Mouse (Mus musculus) brain, adult 2 months (tissue): ENCODE data around the gene Mrrf.
"Not testable (repeated sequence)": the region's sequence is repeated elsewhere in the genome, so short reads cannot be mapped to it uniquely, and the experiment has no call there.

Source experiments
- DNase-seq: peaks from one replicate; pipeline ENCODE4 v3.0.0; 2011; ENCODE audit warnings: low read depth, low spot score

Mrrf gene

DNA sequence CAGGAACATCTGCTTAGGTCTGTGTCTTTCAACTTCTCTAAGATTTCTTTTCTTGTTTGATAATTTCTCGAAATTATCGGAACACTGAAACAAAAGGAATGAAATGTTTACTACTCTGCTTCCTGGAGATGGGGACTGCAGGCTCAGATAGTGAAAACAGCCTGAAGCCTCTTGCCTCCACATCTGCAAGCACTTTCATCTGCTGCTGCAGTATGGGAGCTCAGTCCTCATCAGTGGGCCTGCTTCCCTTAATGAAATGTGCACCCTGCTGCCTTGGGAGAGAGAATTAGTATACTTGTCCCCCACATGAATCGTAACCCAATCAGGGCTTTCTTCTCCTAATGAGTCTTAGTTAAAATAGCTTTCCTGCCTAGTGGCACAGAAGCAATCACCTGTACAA is 7.1 kb upstream of the Mrrf start:
- DNase-seq: no peak

DNA sequence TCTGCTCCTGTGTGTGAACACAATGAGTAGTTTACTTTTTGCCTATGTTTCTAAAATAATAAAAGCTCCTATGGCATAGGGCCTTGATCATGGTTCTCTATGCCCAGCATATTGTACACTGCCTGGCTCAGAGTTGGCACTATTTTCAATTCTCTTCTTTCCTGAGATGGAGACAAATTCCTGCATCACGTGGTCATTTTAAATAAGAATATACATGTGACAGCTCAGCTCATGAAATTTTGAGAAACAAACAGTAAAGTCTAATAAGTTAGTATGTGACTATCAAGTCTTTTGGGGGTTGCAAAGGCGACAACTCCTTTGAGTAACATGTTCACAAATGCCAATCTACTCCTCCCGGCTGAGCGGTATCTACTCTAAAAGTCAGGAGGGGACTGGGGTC is 302 bp upstream of the Mrrf start:
- peak; percentile 6 for DNase-seq

DNA sequence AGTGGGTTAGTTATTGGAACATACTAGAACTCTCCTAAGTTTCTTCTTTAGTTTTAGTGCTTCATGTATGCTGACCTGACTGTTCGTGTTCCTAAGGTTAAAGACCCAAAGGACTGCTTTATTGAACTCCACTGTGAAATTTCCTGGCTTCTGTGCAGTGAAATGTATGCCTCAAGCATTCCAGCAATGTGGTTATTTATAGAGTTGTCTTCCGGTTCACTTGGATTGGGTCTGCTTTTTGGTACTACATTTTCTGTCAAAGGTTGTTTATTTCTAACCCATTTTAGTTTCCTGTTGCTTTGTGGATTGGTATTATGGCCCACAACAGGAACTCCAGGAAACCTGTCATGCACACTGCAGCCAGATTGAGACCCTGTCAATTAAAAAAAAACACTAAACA is 2.9 kb downstream of the Mrrf start:
- no peak for DNase-seq

DNA sequence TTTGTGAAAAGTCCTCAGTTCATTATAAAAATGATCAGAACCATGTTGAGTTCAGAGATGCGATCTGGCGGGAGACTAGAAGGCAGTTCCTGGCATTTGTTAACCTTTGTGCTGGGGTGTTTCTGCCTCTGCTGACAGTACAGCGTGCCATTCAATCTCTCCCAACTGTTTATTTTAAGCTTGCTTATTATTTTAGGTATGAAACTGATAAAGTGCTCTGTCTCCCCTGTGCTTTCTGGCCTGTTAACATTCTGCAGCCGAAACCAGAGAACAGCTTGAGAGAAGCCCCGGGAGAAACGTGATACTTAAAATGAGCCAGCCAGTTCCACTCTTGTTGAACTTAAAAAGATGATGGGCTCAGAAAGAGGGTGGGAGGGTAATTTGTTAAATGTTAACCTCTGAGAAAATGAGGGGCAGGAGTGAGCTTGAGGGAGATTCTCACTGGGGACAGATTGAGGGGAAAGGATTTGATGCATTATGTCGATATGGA is 12.7 kb downstream of the Mrrf start:
- DNase-seq: no peak

DNA sequence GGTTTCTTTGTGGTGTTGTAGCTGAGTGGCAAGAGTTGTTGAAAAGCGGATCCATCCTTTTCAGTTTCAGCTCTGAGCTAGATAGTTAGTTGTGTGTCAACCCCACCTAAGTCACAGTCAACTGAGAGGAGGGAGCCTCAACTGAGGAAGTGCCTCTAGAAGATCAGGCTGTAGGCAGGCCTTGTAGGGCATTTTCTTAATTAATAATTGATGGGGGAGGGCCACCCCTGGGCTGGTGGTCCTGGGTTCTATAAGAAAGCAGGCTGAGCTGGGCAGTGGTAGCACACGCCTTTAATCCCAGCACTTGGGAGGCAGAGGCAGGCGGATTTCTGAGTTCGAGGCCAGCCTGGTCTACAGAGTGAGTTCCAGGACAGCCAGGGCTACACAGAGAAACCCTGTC is 16.2 kb downstream of the Mrrf start:
- not testable (repeated sequence) for DNase-seq

DNA sequence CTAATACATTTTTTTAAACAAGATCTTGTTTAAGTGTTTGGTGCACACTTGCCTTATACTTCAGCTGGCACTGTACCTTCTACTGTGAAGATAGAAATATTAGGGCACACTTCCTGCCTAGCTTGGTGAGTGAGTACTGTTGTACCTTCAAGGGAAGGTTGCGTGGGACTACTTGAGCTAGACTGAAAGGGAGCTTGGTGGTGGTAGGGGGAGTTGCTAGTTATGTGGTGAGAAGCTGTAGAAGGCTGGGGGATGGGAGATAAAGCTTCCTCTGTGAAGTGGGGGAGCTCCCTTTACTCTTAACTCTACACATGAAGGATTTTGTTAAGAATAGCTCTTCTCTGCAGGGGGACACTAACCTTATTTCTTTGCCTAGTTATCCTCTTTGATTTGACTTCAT is 21.3 kb downstream of the Mrrf start:
- no peak for DNase-seq

DNA sequence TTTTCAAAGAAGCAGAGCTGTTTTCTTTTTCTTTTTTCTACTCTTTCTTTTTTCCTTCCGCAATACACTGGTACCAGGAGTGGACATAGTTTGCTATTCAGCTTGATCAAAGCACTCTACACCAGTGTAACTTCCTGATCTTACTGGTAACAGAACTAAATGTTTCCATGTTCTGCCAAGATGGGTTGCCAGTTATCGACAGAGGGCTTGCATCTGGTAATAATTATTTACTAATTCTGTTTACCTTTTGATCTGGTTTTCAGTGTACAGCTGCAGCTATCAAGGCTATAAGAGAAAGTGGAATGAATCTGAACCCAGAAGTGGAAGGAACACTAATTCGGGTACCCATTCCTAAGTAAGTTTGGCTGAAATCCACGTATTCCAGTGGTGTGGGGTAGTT is 23.1 kb downstream of the Mrrf start:
- no peak for DNase-seq

DNA sequence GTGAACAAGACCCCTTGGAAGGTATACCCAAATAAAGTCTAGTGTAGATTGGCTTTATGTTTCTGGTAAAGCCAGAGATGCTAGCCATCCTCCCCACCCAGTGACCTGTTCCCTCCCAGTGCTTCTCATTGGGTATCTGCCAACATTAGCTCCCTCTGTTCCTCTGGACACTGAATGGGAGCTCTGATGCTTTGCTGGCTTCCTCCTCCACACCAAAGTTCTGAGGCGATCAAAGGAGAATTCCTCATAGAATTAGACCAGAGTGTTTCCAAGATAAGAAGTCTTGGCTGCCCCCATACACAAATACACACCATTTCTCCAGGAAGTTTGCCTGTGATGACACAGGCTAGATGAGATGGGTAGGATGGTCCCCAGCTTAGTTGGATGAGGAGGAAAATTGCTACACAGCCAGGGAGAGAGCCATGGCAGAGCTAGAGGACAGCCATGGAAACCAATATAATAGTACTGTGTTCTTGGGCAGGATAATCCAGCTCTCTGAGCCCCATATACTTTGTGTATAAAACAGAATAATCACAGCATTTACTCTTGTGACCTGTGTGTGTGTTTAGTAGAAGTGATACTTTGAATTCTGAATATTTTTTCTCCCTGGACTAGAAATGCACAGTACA is 31.9 kb downstream of the Mrrf start:
- DNase-seq: no peak

DNA sequence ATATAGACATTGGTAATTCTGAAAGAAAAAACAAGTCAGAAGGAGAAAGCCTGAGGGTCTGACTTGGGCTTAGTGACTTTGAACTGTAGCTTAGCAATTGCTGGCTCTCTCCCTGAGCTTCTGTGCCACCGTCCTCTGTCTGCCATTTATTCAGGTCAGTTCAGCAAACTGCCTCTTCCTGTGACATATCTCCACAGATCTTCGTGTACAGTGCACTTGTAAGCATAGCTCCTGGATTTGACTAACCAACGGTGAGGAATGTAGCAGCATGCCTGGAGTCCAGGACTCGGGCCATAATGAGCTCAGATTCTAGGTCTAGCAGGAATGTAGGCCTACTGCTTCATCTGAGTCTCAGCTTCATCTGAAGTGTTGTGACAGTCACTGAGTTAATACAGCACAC is 33.0 kb downstream of the Mrrf start:
- DNase-seq: peak; percentile 20

DNA sequence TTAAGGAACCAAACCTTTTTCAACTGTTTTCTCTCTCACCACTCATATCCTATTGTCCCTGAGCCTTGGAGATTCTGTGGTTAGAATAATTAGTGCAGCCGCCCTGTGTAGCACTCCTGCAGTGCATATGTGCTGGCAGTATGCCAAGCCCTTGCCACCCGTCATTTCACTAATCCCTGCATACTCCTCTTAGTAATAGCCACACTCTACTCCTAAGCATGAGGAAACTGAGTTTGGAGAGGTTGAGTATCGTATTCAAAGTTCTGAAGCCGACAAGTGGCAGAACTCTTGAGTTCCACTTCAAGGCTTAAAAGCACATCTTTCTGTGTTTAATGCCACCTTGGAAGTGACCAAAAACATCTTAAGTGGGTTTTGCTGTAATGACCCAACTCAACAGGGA is 35.9 kb downstream of the Mrrf start:
- DNase-seq: no peak

DNA sequence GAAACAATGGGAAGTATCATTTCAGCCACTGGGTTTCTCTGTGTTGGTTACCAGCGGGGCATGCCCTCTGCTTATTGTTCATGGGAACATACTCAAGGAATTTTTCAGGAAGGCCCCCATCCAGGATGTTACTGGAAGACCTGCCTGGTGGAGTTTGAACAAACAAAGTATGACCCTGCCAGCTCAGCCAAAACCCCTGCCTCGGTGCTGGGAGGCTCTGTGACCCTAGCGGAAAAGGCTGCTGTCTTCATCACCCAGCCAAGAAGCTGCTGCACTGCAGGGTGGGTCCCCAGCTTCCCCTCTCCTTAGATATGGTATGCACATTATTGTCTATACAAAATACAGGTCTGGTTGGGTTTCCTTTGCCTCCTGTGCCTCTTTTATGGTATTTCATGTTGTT is 36.4 kb downstream of the Mrrf start:
- DNase-seq: no peak

DNA sequence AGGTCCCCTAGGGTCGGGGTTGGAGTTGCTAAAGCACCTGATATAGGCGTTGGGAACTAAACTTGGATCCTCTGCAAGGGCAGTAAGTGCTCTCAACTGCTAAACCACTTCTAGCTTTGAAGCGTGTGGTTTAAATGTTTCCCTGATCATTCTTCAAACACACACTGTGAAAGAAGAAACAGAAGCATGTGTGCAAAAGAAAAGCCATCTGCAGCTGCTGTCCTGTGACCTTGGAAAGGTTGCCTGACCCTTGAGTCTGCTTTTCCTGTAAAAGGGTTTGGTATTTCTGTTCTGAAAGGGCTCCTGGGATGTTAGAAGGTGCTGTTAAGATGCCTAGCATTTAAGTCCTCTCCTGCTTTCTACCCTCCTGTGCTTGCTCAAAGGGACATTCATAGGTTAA is 43.3 kb downstream of the Mrrf start:
- no peak for DNase-seq

DNA sequence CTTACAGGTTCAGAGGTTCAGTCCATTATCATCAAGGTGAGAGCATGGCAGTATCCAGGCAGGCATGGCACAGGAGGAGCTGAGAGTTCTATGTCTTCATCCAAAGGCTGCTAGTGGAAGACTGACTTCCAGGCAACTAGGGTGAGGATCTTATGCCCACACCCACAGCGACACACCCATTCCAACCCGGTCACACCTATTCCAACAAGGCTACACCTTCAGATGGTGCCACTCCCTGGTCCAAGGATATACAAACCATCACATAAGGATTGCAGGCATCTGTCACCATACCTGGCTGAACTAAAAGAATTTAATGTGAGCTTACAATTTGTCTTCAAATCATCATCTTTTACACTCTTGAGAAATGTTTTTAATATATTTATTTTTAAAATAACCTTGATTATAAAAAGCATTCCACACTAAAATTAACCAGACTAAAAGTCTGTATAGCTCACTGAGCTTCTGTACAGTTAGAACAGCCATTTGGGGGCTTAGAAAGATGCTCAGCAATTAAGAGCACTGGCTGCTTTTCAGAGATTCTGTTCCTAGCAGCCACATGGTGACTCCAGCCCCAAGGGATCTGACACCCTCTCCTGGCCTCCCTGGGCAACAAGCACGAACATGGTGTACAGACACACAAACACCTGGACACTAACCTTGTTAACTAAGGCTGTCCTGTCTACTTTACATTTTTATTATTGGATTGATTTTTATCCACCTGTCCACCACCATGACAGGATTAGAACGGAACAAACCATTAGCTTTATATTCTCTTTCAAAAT is 45.6 kb downstream of the Mrrf start:
- DNase-seq: not testable (repeated sequence)

DNA sequence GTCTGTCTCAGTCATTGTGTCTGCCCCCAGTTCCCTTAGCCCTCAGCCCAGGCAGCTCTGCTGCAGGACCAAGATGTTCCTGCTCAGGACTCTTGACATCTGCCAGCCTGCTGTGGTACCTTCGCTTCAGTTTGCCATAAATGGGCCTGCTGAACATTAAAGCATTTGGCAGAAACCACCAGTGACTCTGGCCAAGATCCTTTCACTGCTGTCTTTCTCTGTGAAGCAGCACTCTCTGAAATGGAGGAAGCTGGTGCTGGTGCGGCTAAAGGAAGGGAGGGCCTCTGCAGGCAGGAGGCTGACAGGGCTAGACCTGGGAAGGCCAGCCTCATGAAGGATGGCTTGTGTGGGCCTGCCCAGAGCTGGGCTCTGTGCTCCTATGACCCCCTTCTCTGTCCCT is 47.1 kb downstream of the Mrrf start:
- DNase-seq: peak; percentile 53

DNA sequence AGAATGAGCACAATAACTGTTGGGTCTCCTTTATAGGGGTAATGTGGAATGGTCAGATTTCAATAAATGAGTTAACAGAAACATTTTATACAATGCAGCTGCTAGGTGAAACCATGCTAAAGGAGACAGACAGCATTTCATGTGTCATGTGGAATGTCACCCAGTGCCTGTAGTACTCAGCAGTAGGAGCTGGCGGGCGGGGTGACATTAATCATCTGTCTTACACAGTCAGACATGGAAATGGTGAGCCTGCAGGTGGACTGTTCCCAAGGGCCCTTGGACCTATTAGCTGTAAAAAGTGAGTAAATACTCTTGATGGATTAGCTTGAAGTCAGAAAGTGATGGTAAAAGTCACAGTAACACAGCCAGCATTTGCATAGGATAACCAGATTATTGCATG is 48.0 kb downstream of the Mrrf start:
- DNase-seq: no peak

DNA sequence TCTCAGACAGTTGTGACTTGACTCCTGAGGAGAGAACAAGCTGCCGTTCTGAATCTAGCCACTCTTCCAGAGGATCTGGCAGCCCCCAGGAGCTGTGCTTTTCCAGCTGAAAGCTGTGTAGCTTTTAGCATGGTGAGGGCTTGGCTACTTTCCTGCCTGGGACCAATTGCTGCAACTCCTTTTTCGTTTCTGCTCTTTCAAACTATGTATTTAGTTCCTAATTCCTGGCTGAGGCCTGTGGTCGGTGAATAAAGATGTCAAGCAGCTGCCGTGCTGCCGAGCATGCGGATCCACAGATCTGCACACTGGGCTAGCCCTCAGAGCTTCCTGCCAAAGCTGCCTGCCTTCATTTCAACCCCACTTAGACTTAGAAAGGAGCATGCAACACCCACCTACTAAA is 48.7 kb downstream of the Mrrf start:
- peak; percentile 39 for DNase-seq

DNA sequence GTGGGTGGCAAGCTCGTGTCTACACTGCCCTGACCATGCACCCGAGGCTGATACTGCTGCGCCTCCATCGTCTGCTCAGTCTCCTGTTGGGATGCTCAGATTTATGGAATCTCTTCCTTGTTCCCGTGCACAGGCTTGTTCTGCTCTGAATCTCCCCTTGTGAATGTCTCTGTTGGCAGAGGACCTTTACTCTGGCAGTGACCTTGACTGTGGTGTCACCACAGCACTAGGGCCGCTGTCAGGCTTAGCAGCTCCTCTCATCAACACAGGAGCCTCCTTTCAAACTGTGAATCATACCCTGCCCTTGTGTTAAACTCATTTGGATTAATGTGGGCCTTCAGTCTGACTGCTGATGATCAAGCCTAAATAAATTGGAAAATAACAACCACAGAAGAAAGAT is 53.0 kb downstream of the Mrrf start:
- DNase-seq: not testable (repeated sequence)

DNA sequence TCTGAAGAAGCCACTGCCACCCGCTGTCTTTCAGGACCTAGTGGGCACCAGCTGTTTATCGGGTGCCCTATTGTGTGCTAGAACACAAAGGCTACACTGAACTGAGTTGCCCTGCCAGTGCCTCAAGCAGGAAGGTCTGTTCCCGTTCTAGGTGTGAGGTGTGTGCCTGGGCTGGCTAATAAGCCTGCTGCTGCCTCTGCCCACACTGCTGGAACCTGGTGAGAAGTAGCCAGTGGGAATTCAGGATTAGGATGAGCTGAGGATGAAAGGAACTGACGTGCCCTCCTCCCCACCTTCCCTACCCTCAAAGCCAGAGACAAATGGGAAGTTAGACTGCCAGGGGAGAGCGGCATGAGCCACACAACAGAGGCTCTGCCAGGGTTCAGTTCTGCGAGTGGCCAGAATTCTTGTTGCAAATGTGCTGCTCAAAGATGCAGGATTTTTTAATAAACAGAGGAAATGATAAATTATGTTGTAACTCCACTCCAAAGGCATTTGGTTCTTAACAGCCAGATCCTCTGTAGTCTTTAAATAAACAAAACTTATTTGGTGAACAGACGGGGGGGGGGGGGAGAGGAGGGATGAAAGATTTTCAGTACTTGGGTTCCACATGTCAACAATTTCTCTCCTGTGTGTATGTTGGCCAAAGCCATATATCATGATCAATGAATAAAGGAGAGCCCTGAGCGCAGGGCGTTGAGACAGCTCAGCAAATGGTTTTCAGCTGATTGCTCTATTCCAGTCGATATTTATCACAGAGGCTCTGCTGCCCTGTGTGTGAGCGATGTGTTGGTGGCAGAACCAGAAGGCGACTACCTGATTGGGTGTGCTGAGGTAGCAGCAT is 55.1 kb downstream of the Mrrf start:
- DNase-seq: no peak

DNA sequence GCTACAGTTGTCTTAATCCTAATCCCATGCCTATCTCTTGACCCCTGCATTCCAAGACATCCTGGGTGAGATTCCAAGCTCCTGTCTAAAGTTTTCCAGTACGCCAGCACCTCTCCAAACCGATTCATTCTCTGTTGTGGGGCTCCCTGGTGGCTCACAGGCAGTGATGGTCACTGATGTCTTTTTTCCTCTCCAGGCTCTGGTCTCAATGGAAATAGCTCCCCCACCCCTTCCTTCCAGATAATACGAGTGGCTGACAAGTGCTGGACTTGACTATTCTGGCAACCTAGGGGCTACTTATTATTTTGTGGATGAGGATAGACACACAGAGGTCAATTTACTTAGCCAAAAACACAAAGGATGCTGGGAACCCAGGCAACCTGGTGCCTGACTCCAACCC is 60.8 kb downstream of the Mrrf start:
- no peak for DNase-seq

DNA sequence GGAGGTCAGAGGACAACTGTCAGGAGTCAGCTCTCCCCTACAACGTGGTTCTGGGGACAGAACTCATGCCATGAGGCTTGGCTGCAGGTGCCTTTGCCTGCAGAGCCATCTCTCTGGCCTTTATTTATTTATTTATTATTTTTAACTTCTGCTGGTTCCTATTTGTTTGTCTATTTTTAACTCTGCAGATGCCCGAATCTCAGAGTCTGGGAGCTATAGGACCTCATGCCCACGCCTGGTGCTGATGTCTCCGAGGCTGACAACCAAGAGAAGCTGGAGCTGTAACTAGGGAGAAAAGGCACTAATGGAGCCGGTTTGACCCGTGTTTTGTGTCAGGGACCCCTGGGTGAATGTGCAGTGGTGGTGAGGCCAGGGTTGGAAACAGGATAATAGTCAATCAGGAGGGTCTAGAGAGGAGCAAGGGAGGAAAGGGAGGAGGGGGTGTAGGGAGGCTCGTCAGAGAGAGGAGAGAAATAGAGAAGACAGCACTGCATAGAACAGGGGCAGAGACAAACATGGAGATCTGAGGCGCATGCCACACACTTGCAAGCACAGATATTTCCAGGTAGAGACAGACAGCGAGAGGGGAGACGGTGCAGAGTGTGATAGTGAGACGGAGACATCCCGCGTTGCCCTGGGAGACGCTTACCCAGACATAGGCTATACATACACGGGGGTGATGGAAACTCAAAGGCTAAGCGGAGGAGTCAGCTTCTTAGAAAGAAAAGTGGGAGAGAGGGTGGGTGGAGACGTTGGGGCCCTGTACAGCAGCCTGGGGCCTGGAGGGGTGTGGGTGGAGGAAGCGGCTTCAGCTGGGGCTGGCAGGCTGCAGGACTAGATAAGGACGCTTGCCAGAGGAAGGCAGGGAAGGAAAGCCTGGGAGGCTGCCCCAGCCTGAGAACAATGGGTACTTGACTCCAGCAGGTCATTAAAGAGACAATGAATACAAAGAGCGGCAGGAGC is 62.0 kb downstream of the Mrrf start:
- peak; percentile 88 for DNase-seq

DNA sequence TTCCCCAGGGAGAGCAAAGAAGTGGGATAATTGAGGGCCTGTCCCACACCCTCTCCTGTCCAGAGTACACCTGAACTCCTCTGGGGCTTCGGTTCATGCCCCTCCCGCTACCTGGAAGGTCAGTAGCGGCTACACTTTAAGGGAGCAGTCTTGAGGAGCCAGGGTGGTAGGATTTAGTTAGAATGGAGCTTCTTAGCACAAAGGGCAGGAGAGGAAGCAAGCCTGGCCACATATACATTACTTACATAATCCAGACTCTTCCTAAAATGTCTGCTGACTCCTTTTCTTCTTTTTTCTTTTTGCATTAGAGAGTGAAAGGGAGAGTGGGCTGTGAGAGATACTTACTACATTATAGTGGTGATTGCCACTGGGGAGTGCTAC is 62.7 kb downstream of the Mrrf start:
- no peak for DNase-seq
